Mouse (Mus musculus): ENCODE results near the gene Cenpe.

- TF ChIP-seq FLI1 (IDR thresholded peaks at IDR 0.05; ENCODE audit: low read length) (no peak), GATA1 (IDR thresholded peaks at IDR 0.05; ENCODE audit: borderline replicate concordance, low read length) (no peak)
Measured at GRCm38 (mm10) chr3:135269391-135269990, 57.2 kb downstream of the Cenpe start.
